Mouse (Mus musculus) embryonic facial prominence, embryonic 11.5 days (tissue): ENCODE data around the gene Dtnbp1. TPM values are rescaled to one million over a fixed set of nuclear protein-coding genes. Genes with fewer than 3 reads are reported as not detected.

Experiments
- ATAC-seq: fragments of 200-750 bp; cut with Nextera tagmentation; replicated peaks from 2 replicates; pipeline ENCODE4 v1.8.0; 2017; ENCODE audit warnings: low read depth; ENCODE audit not compliant: insufficient number of reproducible peaks, low FRiP score, low TSS enrichment
- DNase-seq: peaks from one replicate; pipeline ENCODE4 v3.0.0-alpha.2; 2015; ENCODE audit warnings: low spot score
- H3K27ac ChIP-seq: fragments of 300-500 bp; sonication (generic); replicated peaks from 2 replicates; pipeline ENCODE4 v1.5.1; 2014; ENCODE audit warnings: mild to moderate bottlenecking, low read depth, low read length, control low read depth
- H3K27me3 ChIP-seq: fragments of 300-500 bp; sonication (generic); 2 replicates; pipeline ENCODE4 v1.6.1; 2014; ENCODE audit warnings: mild to moderate bottlenecking, low read length, moderate library complexity, mixed read lengths; ENCODE audit not compliant: control insufficient read depth, insufficient read depth
- H3K36me3 ChIP-seq: fragments of 300-500 bp; sonication (generic); replicated peaks from 2 replicates; pipeline ENCODE4 v1.6.1; 2014; ENCODE audit warnings: low read depth, mild to moderate bottlenecking, low read length, moderate library complexity, mixed read lengths; ENCODE audit not compliant: control insufficient read depth, insufficient read depth
- H3K4me1 ChIP-seq: fragments of 300-500 bp; sonication (generic); 2 replicates; pipeline ENCODE4 v1.6.1; 2014; ENCODE audit warnings: low read length, mixed read lengths; ENCODE audit not compliant: control insufficient read depth, insufficient read depth
- H3K4me2 ChIP-seq: fragments of 300-500 bp; sonication (generic); 2 replicates; pipeline ENCODE4 v1.6.1; 2014; ENCODE audit warnings: low read depth, mild to moderate bottlenecking, control low read depth, low read length, moderate library complexity
- H3K4me3 ChIP-seq: fragments of 300-500 bp; sonication (generic); 2 replicates; pipeline ENCODE4 v1.5.1; 2014; ENCODE audit warnings: low read depth, low read length, control low read depth
- H3K9ac ChIP-seq: fragments of 300-500 bp; sonication (generic); replicated peaks from 2 replicates; pipeline ENCODE4 v1.6.1; 2014; ENCODE audit warnings: mild to moderate bottlenecking, control low read depth, low read length
- H3K9me3 ChIP-seq: fragments of 300-500 bp; sonication (generic); replicated peaks from 2 replicates; pipeline ENCODE4 v1.6.1; 2016; ENCODE audit warnings: mild to moderate bottlenecking, low read length, inconsistent platforms, mixed read lengths; ENCODE audit not compliant: control insufficient read depth
- WGBS: fragments of 180-500 bp; shearing (Covaris S2); extraction: QIAGEN DNeasy Blood & Tissue Kit; methylation state at CpG from one replicate; pipeline ENCODE4 v1.1.7; 2014; 5-methylcytosine and 5-hydroxymethylcytosine counted together
- polyA plus RNA-seq: library from polyadenylated mRNA; unstranded; fragments of >200 nt; fragmentation: Nextera tagmentation; extraction: Ambion mirVana; gene quantifications from 2 replicates; pipeline ENCODE4 v1.2.1, GENCODE M21; 2014

Dtnbp1 gene
- polyA plus RNA-seq, 1 experiment from 2014 or later, result 76.0 TPM

GRCm38 (mm10) chr13:44953546-44954231, 48.3 kb downstream of the Dtnbp1 start:
- ATAC-seq (no peak), DNase-seq (no peak)
- Histone ChIP-seq H3K9ac (no peak overlapping the region), H3K4me2 (no peak overlapping the region), H3K27me3 (no peaks in the 10 kb centered on the region), H3K36me3 (no peaks in the 10 kb centered on the region; the same call in 1 of the 2 replicates), H3K4me1 (no peaks in the 10 kb centered on the region), H3K27ac (no peak overlapping the region), H3K4me3 (no peak overlapping the region), H3K9me3 (no peaks in the 10 kb centered on the region)
- WGBS, result 81% methylated on average over 8 of the region's 8 CpGs

- H3K27me3 ChIP-seq, result no peaks in the 10 kb centered on the region
- WGBS, result 71% methylated on average over 10 of the region's 10 CpGs
- no peak overlapping the region for H3K4me2 ChIP-seq
- H3K27ac ChIP-seq, result no peak overlapping the region
- ATAC-seq (no peak), DNase-seq (peak; percentile 32)
- H3K4me3 ChIP-seq, result no peak overlapping the region
- H3K36me3 ChIP-seq, result no peaks in the 10 kb centered on the region; the same call in 1 of the 2 replicates
- H3K9ac ChIP-seq, result no peak overlapping the region
- no peaks in the 10 kb centered on the region for H3K9me3 ChIP-seq
- H3K4me1 ChIP-seq, result no peaks in the 10 kb centered on the region
Measured at GRCm38 (mm10) chr13:44952393-44953086, 49.4 kb downstream of the Dtnbp1 start.

- ATAC-seq (no peak), DNase-seq (no peak)
- Histone ChIP-seq H3K9ac (no peak overlapping the region), H3K4me1 (no peaks in the 10 kb centered on the region), H3K27me3 (no peaks in the 10 kb centered on the region), H3K36me3 (no peaks in the 10 kb centered on the region; the same call in 1 of the 2 replicates), H3K27ac (no peak overlapping the region), H3K4me3 (no peak overlapping the region), H3K9me3 (no peaks in the 10 kb centered on the region), H3K4me2 (no peak overlapping the region)
- 92% methylated on average over 16 of the region's 16 CpGs for WGBS
Measured at GRCm38 (mm10) chr13:44948320-44949250, 53.4 kb downstream of the Dtnbp1 start.

GRCm38 (mm10) chr13:44946880-44947635, 54.9 kb downstream of the Dtnbp1 start:
- H3K9me3 ChIP-seq, result no peaks in the 10 kb centered on the region
- H3K4me3 ChIP-seq, result no peak overlapping the region
- ATAC-seq (no peak), DNase-seq (peak; percentile 44)
- H3K27me3 ChIP-seq, result no peaks in the 10 kb centered on the region; the same call in 1 of the 2 replicates
- no peaks in the 10 kb centered on the region; the same call in 1 of the 2 replicates for H3K36me3 ChIP-seq
- 57% methylated on average over 8 of the region's 8 CpGs for WGBS
- H3K4me2 ChIP-seq, result no peak overlapping the region; the same call in 1 of the 2 replicates
- H3K27ac ChIP-seq, result no peak overlapping the region; the same call in 1 of the 2 replicates
- H3K9ac ChIP-seq, result 0 out of 2 replicates have a peak overlapping the region, but pooled peaks have one; percentile 7
- H3K4me1 ChIP-seq, result no peaks in the 10 kb centered on the region

GRCm38 (mm10) chr13:44943618-44944017, 58.3 kb downstream of the Dtnbp1 start:
- Histone ChIP-seq H3K9me3 (no peaks in the 10 kb centered on the region), H3K4me1 (no peaks in the 10 kb centered on the region), H3K27ac (no peak overlapping the region), H3K9ac (no peak overlapping the region), H3K4me2 (no peak overlapping the region), H3K27me3 (no peaks in the 10 kb centered on the region; the same call in 1 of the 2 replicates), H3K36me3 (no peaks in the 10 kb centered on the region), H3K4me3 (no peak overlapping the region)
- ATAC-seq, result no peak
- no peak for DNase-seq
- 88% methylated on average over 2 of the region's 2 CpGs for WGBS

GRCm38 (mm10) chr13:44939326-44940035, 62.5 kb downstream of the Dtnbp1 start:
- Histone ChIP-seq H3K9me3 (no peaks in the 10 kb centered on the region), H3K27ac (no peak overlapping the region), H3K4me3 (no peak overlapping the region), H3K27me3 (no peaks in the 10 kb centered on the region; the same call in 1 of the 2 replicates), H3K36me3 (no peaks in the 10 kb centered on the region), H3K4me2 (no peak overlapping the region), H3K4me1 (no peaks in the 10 kb centered on the region), H3K9ac (no peak overlapping the region)
- no peak for DNase-seq
- no peak for ATAC-seq
- WGBS, result 72% methylated on average over 8 of the region's 8 CpGs

- H3K4me1 ChIP-seq, result no peaks in the 10 kb centered on the region
- ATAC-seq (no peak), DNase-seq (no peak)
- H3K4me3 ChIP-seq, result no peak overlapping the region
- no peak overlapping the region for H3K9ac ChIP-seq
- H3K36me3 ChIP-seq, result no peaks in the 10 kb centered on the region
- 76% methylated on average over 3 of the region's 3 CpGs for WGBS
- H3K4me2 ChIP-seq, result no peak overlapping the region
- H3K27ac ChIP-seq, result no peak overlapping the region
- no peaks in the 10 kb centered on the region for H3K9me3 ChIP-seq
- no peaks in the 10 kb centered on the region for H3K27me3 ChIP-seq
Measured at GRCm38 (mm10) chr13:44937681-44938080, 64.3 kb downstream of the Dtnbp1 start.
